Mouse (Mus musculus) testis, adult 2 months (tissue): ENCODE data around the gene Tuba1c.

Experiments
- CTCF ChIP-seq: fragments of 200-500 bp; IDR thresholded peaks from 2 replicates; pipeline ENCODE4 v1.5.1; 2012; ENCODE audit warnings: low read depth, mild to moderate bottlenecking, inconsistent platforms, low read length, moderate library complexity; ENCODE audit not compliant: control insufficient read depth, insufficient read depth, insufficient replicate concordance
- POLR2A ChIP-seq: fragments of 200-500 bp; IDR thresholded peaks from 2 replicates; pipeline ENCODE4 v1.6.1; 2012; ENCODE audit warnings: low read depth, mild to moderate bottlenecking, inconsistent platforms, low read length, moderate library complexity; ENCODE audit not compliant: control insufficient read depth

GRCm38 (mm10) chr15:98980012-98980614, 49.6 kb upstream of the Tuba1c start:
- no peak for TF ChIP-seq CTCF
- no peak for TF ChIP-seq POLR2A
